Mouse (Mus musculus) embryonic facial prominence, embryonic 10.5 days (tissue): ENCODE measurements at regions not wholly inside any gene's neighbourhood (a gene's known extent, or its start where the extent isn't known, plus 50 kb on each side); places are given as distances from the start of the nearest gene placed in this dataset.

ENCODE experiments used
- DNase-seq: peaks from one replicate; pipeline ENCODE4 v3.0.0-alpha.2; 2017; ENCODE audit warnings: low spot score
- H3K27ac ChIP-seq: fragments of 300-500 bp; sonication (generic); replicated peaks from 2 replicates; pipeline ENCODE4 v1.5.1; 2016; ENCODE audit warnings: mild to moderate bottlenecking
- H3K27me3 ChIP-seq: fragments of 300-500 bp; sonication (generic); replicated peaks from 2 replicates; pipeline ENCODE4 v1.6.1; 2016; ENCODE audit warnings: low read depth, mild to moderate bottlenecking; ENCODE audit not compliant: poor library complexity, severe bottlenecking
- H3K36me3 ChIP-seq: fragments of 300-500 bp; sonication (generic); replicated peaks from 2 replicates; pipeline ENCODE4 v1.6.1; 2016; ENCODE audit warnings: mild to moderate bottlenecking, moderate library complexity
- H3K4me1 ChIP-seq: fragments of 300-500 bp; sonication (generic); 2 replicates; pipeline ENCODE4 v1.6.1; 2016
- H3K4me3 ChIP-seq: fragments of 300-500 bp; sonication (generic); 2 replicates; pipeline ENCODE4 v1.5.1; 2016; ENCODE audit warnings: mild to moderate bottlenecking, moderate library complexity
- H3K9me3 ChIP-seq: fragments of 300-500 bp; sonication (generic); 2 replicates; pipeline ENCODE4 v1.6.1; 2016; ENCODE audit warnings: mild to moderate bottlenecking
- WGBS: fragments of 180-500 bp; shearing (Covaris S2); methylation state at CpG from one replicate; pipeline ENCODE4 v1.1.7; 2016; 5-methylcytosine and 5-hydroxymethylcytosine counted together

DNA sequence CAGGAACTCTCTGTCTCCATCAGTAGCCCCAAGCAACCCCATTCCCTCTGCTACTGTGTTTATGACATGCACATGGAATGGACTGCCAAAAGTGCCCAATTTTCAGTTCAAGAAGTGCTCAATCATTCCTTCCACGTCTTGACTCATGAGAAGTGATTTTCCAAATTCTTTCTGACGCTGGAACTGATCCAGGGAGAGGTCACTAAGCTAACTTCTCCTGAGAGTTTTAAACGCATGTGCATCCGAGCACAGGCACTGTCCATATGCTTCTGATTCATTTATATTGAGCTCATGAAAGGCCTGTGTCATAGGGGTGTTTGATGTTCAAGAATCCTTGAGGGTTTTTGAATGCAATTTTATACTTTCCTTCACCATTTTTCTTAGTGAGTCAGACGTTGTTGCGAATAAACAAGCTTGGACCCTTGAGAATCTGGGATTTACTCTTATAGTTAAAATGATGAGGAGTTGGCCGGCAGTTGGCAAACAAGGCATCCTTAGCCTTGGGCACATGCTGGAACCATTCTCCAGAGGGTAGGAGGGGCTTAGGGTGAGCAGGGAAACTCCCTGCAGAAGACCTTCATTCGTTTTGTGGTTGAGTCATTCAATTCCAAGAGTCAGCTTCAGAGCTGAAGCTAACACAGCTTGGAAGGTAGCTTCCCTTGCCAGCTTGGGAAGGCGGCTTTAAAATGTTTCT, 206.9 kb upstream of the Gm15217 start:
- DNase-seq: no peak
- Histone ChIP-seq H3K4me1 (peaks cover 15% of the 10 kb centered on the region; the same call in 1 of the 2 replicates), H3K27me3 (0 out of 2 replicates have a peak, but pooled peaks cover 6% of the 10 kb centered on the region), H3K27ac (no peak overlapping the region), H3K9me3 (no peaks in the 10 kb centered on the region), H3K36me3 (no peaks in the 10 kb centered on the region), H3K4me3 (no peak overlapping the region)
- WGBS: 70% methylated on average over 9 of the region's 9 CpGs

DNA sequence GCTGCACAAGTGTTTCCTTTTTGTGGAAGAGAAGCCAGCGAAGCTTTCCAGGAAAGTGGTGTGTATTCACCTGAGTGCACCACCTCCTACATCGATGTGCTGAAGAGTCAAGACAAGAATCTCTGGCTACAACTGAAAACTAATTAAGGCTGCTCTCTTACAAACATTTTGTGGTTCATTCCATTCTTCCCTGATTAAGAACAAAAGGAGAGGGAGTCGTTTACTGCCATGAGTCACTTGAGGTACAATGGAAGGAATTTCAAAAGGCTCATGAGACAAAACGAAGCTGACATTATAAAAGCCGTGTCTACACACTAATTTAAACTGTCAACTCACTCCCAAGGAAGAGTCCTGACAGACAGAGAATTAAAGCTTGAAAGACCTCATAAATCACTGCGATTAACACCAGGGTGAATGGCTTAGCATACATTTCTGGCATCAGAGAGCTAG, 206.3 kb upstream of the Gm15217 start:
- WGBS: 51% methylated on average over 6 of the region's 6 CpGs
- Histone ChIP-seq H3K36me3 (no peaks in the 10 kb centered on the region), H3K27me3 (0 out of 2 replicates have a peak, but pooled peaks cover 6% of the 10 kb centered on the region), H3K27ac (no peak overlapping the region), H3K4me1 (peaks cover 15% of the 10 kb centered on the region; the same call in 1 of the 2 replicates), H3K4me3 (no peak overlapping the region), H3K9me3 (no peaks in the 10 kb centered on the region)
- no peak for DNase-seq

DNA sequence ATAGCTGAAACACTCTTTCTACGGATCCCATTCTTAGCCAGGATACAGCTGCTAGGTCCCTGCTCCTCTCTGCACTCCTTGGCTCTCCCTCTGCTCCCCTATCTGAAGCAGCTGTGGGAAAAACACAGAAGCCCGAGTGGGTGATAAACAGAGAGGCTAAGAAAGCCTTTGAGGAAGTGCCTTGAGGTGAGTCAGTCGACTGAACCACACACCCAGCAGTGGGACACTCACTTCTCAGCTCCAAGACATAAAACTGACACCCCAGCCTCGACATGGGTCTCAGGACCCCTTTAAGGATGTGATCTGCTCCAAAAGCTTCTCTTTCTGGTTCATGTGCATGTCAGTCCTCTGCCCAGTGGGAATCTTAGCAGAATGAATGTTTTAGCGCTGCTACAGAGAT, 204.8 kb upstream of the Gm15217 start:
- Histone ChIP-seq H3K27me3 (0 out of 2 replicates have a peak, but pooled peaks cover 6% of the 10 kb centered on the region), H3K27ac (no peak overlapping the region), H3K9me3 (no peaks in the 10 kb centered on the region), H3K36me3 (no peaks in the 10 kb centered on the region), H3K4me1 (peaks cover 15% of the 10 kb centered on the region; the same call in 1 of the 2 replicates), H3K4me3 (no peak overlapping the region)
- WGBS: 79% methylated on average over 5 of the region's 5 CpGs
- no peak for DNase-seq

DNA sequence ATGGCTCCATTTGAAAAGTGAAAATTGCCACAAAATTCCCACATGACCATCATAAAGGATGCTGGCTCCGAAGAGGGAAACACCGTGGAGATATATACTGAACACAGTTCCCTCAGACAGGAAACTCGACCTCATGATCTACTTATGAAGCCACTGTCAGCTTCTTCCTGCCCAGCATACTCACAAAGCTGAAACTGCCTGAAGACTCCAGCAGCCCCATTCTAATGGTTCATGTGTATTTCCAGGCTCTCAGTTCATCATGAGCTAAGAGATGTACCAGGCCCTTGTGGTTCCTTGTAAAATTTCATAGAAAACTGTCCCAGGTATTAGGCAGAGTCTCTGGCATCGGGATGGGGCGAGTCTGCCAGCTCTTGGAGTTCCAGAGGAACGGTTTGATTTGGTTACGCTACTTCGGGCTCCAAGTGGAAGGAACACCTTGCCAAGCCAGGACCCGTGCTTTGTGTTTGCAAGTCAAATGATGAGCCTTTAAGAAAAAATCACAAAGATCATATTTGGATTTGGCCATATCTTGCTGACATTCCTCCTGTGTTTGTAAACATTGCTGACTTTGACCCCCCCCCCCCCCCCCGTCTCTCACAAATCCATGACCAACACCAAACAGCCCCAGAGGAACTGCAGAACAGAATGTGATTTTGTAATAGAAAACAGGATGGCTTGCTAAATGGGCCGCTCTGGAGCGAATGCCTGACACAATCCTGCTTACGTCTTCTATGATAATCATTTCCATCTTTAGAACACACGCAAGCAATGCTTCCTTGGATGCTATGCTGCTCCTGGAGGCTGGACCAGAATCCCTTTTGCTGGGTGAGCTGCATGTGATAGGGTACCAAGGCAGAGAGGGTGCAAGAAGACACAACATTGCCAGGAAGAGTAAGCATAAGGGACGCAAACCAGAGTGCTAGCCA, 203.7 kb upstream of the Gm15217 start:
- Histone ChIP-seq H3K27ac (no peak overlapping the region), H3K9me3 (no peaks in the 10 kb centered on the region), H3K4me3 (no peak overlapping the region), H3K4me1 (peaks cover 15% of the 10 kb centered on the region; the same call in 1 of the 2 replicates), H3K36me3 (no peaks in the 10 kb centered on the region), H3K27me3 (0 out of 2 replicates have a peak, but pooled peaks cover 6% of the 10 kb centered on the region)
- WGBS: 77% methylated on average over 15 of the region's 15 CpGs
- no peak for DNase-seq

DNA sequence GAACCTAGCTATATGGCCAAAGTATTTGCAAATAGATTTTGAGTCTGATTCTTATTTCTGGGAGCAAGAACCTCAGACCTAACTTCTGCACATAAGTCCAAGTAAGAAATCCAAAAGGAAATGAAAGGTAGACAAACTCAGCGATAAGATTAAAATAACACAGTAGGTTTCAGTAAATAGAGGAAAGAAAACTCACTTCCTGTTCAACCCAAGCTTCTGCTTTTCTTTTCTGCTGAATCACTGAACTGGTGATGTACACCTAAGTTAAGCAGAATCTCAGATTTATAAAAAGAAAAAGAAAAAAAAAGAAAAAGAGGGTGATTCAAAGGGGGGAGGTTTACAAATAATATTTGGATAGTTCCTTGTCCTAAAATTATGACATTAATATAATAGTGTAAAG, 200.2 kb upstream of the Gm15217 start:
- H3K27ac ChIP-seq: no peak overlapping the region
- WGBS: 92% methylated on average over 1 of the region's 1 CpGs
- 0 out of 2 replicates have a peak, but pooled peaks cover 6% of the 10 kb centered on the region for H3K27me3 ChIP-seq
- DNase-seq: no peak
- no peaks in the 10 kb centered on the region for H3K36me3 ChIP-seq
- H3K4me3 ChIP-seq: no peak overlapping the region
- peaks cover 10% of the 10 kb centered on the region; the same call in 1 of the 2 replicates for H3K4me1 ChIP-seq
- no peaks in the 10 kb centered on the region for H3K9me3 ChIP-seq

DNA sequence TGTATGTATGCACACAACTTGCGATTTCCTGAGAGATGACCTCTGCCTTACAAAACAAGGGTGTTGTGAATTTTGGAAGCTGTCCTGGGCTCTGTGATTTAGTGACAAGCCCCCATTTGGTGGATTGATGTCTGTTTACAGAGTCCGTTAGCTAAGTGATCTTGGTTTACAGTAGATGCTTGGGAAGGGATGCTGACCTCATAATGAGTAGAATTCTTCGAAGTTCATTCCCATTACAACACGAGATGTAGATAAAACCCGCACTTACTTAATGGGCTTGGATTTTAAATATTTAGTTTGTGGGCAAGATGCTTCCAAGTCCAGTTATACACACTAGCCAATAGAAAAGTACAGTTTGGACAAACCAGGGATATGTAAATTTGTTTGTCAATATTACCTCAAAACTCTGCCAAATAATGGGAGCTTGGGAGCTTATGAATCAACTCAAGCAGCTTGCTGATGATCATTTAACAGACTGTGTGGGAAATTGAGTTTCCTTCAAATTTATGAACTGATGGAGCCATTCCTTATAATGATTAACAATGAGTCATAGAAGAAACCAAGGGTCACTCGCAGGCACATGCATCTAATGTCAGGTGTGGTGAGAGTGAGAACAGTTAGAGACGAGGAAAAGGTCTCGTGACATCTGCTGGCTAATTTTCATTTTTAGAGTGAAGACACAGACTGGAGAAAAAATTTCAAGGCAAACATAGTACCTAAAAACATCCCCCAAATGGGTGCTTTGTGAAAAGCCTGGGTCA, 187.4 kb upstream of the Gm15217 start:
- WGBS: 90% methylated on average over 8 of the region's 8 CpGs

DNA sequence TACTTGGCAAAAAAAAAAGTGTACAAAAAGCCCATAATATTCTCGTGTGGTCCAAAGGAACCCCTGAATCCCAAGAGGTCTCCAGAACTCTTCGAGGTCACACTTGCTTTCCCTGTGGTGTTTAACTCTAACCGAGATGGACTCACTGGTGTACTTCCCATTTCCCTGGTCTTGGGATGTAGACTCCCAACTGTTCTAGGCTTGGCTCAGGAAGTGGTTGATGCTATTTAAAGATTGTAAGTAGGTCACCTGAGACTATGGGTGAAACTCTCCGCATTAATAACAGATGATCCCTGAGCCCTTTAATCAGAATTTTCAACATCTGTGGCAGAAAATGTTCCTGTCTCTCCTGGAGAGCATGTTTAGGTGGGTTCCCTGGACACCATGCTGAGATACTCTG, 185.6 kb upstream of the Gm15217 start:
- H3K9me3 ChIP-seq: no peaks in the 10 kb centered on the region

More for the DNA sequence above, 187.4 kb upstream of the Gm15217 start:
- Histone ChIP-seq H3K4me1 (peaks cover 11% of the 10 kb centered on the region), H3K9me3 (no peaks in the 10 kb centered on the region), H3K36me3 (no peaks in the 10 kb centered on the region), H3K27ac (no peak overlapping the region), H3K27me3 (no peaks in the 10 kb centered on the region), H3K4me3 (no peak overlapping the region)
- DNase-seq: no peak

DNA sequence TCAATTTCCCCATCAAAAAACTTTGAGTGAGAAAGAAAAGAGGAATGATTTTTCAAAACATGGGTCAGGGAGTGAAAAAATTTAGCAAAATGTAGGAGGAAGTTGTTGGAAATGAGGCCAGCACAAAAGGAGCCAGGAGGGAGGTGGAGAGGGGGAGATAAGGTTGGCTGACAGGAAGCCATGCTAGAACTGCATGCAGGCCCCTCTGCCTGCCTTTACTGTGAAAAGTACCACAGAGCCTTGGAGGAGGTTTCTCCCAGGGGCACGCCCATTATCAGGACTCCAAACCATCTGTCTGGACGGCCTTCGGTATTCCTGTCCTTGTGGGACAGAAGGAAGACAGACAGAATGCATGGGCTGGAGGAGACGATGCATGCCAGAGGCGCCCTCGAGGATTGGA, 183.3 kb upstream of the Gm15217 start:
- Histone ChIP-seq H3K36me3 (no peaks in the 10 kb centered on the region), H3K9me3 (no peaks in the 10 kb centered on the region), H3K4me1 (peaks cover 11% of the 10 kb centered on the region), H3K27me3 (no peaks in the 10 kb centered on the region), H3K27ac (no peak overlapping the region), H3K4me3 (no peak overlapping the region)
- WGBS: 64% methylated on average over 6 of the region's 6 CpGs
- no peak for DNase-seq

More for the DNA sequence above, 185.6 kb upstream of the Gm15217 start:
- WGBS: 91% methylated on average over 4 of the region's 4 CpGs
- DNase-seq: no peak
- Histone ChIP-seq H3K4me3 (no peak overlapping the region), H3K36me3 (no peaks in the 10 kb centered on the region), H3K27me3 (no peaks in the 10 kb centered on the region), H3K4me1 (peaks cover 11% of the 10 kb centered on the region), H3K27ac (no peak overlapping the region)

DNA sequence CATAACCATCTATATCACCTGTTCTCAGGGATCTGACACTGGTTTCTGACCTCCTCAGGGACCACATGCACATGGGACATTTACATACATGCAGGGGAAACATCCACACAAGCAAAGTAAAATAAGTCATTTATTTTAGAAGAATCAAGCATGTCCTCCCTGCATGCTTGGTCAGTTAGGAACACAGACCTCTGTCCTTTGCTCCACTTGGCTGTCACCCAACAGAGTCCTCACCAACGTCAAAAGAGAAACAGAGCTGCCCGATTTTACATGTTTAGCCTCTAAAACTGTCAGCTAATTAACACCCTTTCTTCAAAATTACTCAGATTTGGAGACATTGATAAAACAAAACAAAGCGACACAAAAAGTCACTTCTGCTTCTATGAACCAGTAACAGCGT, 176.4 kb upstream of the Gm15217 start:
- Histone ChIP-seq H3K4me3 (no peak overlapping the region), H3K4me1 (no peaks in the 10 kb centered on the region), H3K27me3 (no peaks in the 10 kb centered on the region), H3K27ac (no peak overlapping the region), H3K9me3 (no peaks in the 10 kb centered on the region), H3K36me3 (no peaks in the 10 kb centered on the region)
- WGBS: 87% methylated on average over 4 of the region's 4 CpGs
- DNase-seq: no peak

DNA sequence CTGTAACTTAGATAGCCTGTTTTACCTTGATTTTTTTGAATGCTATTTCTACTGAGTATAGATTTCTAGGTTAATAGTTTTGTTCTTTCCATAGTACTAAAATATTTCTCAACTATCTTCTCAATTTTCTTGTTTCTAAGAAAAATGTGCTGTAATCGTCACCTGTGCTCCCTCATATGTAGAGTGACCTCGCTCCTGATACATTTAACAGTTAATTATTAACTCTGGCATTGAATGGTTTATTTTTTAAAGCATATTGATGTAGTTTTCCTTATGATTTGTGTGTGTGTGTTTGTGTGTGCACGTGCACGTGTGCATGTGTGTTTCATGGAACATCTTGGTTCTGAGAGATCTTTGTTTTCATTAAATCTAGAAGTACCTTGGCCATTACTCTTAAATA, 158.7 kb upstream of the Gm15217 start:
- Histone ChIP-seq H3K36me3 (no peaks in the 10 kb centered on the region), H3K4me3 (no peak overlapping the region), H3K27ac (no peak overlapping the region), H3K4me1 (peaks cover 15% of the 10 kb centered on the region), H3K27me3 (no peaks in the 10 kb centered on the region), H3K9me3 (no peaks in the 10 kb centered on the region)
- no peak for DNase-seq
- 92% methylated on average over 4 of the region's 4 CpGs for WGBS

DNA sequence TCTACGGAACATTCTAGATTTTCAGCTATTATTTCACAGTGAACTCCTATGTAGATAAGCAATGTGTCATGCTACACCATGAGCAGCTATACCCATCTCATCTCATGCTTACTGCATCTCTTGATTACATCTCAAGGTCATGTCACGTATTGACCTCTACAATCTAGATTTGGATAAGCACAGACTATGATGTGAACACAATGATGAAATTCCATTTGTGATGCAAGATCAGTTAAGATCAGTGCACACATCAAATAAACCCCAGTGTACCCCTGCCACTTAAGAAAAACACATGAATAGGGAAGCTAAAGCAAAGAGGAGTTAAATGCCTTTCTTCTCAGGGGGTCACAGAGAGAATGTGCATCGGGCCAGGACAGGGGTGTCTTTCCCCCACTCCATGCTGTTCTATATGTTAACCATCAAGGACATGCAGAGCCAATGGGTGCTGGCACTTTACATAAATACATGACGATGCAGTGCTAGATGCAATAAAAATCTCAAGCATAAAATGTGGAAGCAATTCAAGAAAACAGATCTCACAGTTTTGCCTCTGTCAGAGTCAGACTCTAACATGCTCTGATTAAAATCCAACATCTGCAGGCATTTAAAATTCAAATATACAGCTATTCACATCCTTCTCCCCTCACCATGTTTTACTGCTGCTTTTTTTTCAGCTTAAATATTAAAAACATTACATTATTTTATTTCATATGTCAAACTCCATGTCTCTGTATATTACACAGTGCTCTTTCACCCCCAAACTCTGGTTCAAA, 157.1 kb upstream of the Gm15217 start:
- H3K4me1 ChIP-seq: peaks cover 22% of the 10 kb centered on the region
- WGBS: 81% methylated on average over 4 of the region's 4 CpGs
- no peak overlapping the region for H3K27ac ChIP-seq
- H3K4me3 ChIP-seq: no peak overlapping the region
- H3K9me3 ChIP-seq: no peaks in the 10 kb centered on the region
- H3K36me3 ChIP-seq: no peaks in the 10 kb centered on the region
- no peaks in the 10 kb centered on the region for H3K27me3 ChIP-seq
- DNase-seq: no peak
